Mouse (Mus musculus) CH12.LX (cell line): Measurements from ENCODE around the gene Usp19. TPM values are rescaled to one million over a fixed set of nuclear protein-coding genes. Genes with fewer than 3 reads are reported as not detected.

Experiments
- DNase-seq: peaks from one replicate; pipeline ENCODE4 v3.0.0-alpha.2; 2013; ENCODE audit errors: extremely low read depth
- H3K27ac ChIP-seq: 2 replicates; pipeline ENCODE4 v1.5.1; 2012; ENCODE audit warnings: low read depth, mild to moderate bottlenecking, control low read depth, moderate library complexity; ENCODE audit not compliant: insufficient read depth
- H3K27me3 ChIP-seq: replicated peaks from 2 replicates; pipeline ENCODE3; 2012; ENCODE audit warnings: inconsistent platforms
- H3K36me3 ChIP-seq, 2 experiments: replicated peaks in 1 of 2; 2 replicates each; pipeline versions ENCODE3 to v1.6.1; 2012; ENCODE audit warnings: inconsistent platforms in 1 of 2, low read length in 1 of 2, mild to moderate bottlenecking in 1 of 2, mixed read lengths in 1 of 2, moderate library complexity in 1 of 2; ENCODE audit not compliant: control insufficient read depth in 1 of 2, insufficient read depth in 1 of 2
- H3K4me1 ChIP-seq, 2 experiments: 2 replicates each; pipeline ENCODE4 v1.6.1; 2012; ENCODE audit warnings: inconsistent platforms in 1 of 2, moderate library complexity in 1 of 2; ENCODE audit not compliant: insufficient read depth in 2 of 2, control insufficient read depth in 1 of 2
- H3K4me2 ChIP-seq: 2 replicates; pipeline ENCODE4 v1.6.1; 2012; ENCODE audit warnings: low read depth, mild to moderate bottlenecking, control low read depth; ENCODE audit not compliant: poor library complexity, insufficient read depth, severe bottlenecking
- H3K4me3 ChIP-seq, 3 experiments: fragments of 150-350 bp in 1 of 3; sonication (generic) in 1 of 3; replicated peaks in 1 of 3; 2 replicates each; pipeline versions ENCODE3 to v1.5.1; 2011 to 2012; ENCODE audit warnings: low read depth in 2 of 3, low read length in 2 of 3, mild to moderate bottlenecking in 2 of 3, moderate library complexity in 2 of 3, control low read depth in 1 of 3, improper control_type of control experiment in 1 of 3, inconsistent platforms in 1 of 3, mixed read lengths in 1 of 3; ENCODE audit not compliant: poor library complexity in 1 of 3
- H3K79me2 ChIP-seq: replicated peaks from 2 replicates; pipeline ENCODE4 v1.6.1; 2012; ENCODE audit warnings: mild to moderate bottlenecking, moderate library complexity; ENCODE audit not compliant: control insufficient read depth, poor library complexity, insufficient read depth, severe bottlenecking; ENCODE audit errors: extremely low read depth
- H3K9ac ChIP-seq: 2 replicates; pipeline ENCODE4 v1.6.1; 2012; ENCODE audit warnings: low read depth, mild to moderate bottlenecking, control low read depth, moderate library complexity; ENCODE audit not compliant: insufficient read depth
- H3K9me3 ChIP-seq: replicated peaks from 2 replicates; pipeline ENCODE3; 2012; ENCODE audit warnings: low read length, inconsistent platforms, mixed read lengths
- CTCF ChIP-seq, 2 experiments: IDR thresholded peaks in 1 of 2; conservative IDR thresholded peaks in 1 of 2; 2 replicates each; pipeline ENCODE4 v1.5.1; 2011 to 2012; ENCODE audit warnings: low read depth in 2 of 2, low read length in 2 of 2, improper control_type of control experiment in 1 of 2, inconsistent platforms in 1 of 2, mild to moderate bottlenecking in 1 of 2, moderate library complexity in 1 of 2
- ELF1 ChIP-seq: IDR thresholded peaks from 2 replicates; pipeline ENCODE4 v1.6.1; 2014; ENCODE audit warnings: low read depth, mild to moderate bottlenecking, inconsistent platforms, low read length, improper control_type of control experiment
- ETS1 ChIP-seq: conservative IDR thresholded peaks from 2 replicates; pipeline ENCODE4 v1.6.1; 2012; ENCODE audit warnings: low read depth, mild to moderate bottlenecking, inconsistent platforms, low read length, improper control_type of control experiment, moderate library complexity
- HCFC1 ChIP-seq: IDR thresholded peaks from 2 replicates; pipeline ENCODE4 v1.6.1; 2012; ENCODE audit warnings: low read depth, mild to moderate bottlenecking, inconsistent platforms, low read length, improper control_type of control experiment
- JUN ChIP-seq: IDR thresholded peaks from 2 replicates; pipeline ENCODE4 v1.6.1; 2011; ENCODE audit warnings: low read depth, mild to moderate bottlenecking, low read length, improper control_type of control experiment, moderate library complexity; ENCODE audit not compliant: insufficient read depth
- KAT2A ChIP-seq: IDR thresholded peaks from 2 replicates; pipeline ENCODE4 v1.6.1; 2012; ENCODE audit warnings: low read length, improper control_type of control experiment, inconsistent platforms; ENCODE audit not compliant: insufficient replicate concordance
- MAFK ChIP-seq: IDR thresholded peaks from 2 replicates; pipeline ENCODE4 v1.6.1; 2011; ENCODE audit warnings: low read length, improper control_type of control experiment; ENCODE audit not compliant: insufficient replicate concordance
- MAX ChIP-seq: IDR thresholded peaks from 2 replicates; pipeline ENCODE4 v1.6.1; 2011; ENCODE audit warnings: low read length, improper control_type of control experiment
- MEF2A ChIP-seq: IDR thresholded peaks from 2 replicates; pipeline ENCODE4 v1.6.1; 2014; ENCODE audit warnings: low read depth, mild to moderate bottlenecking, inconsistent platforms, low read length, improper control_type of control experiment, borderline replicate concordance
- NRF1 ChIP-seq: IDR thresholded peaks from 2 replicates; pipeline ENCODE4 v1.6.1; 2014; ENCODE audit warnings: low read depth, mild to moderate bottlenecking, inconsistent platforms, low read length, improper control_type of control experiment, moderate library complexity
- PAX5 ChIP-seq: IDR thresholded peaks from 2 replicates; pipeline ENCODE4 v1.6.1; 2012; ENCODE audit warnings: low read length, inconsistent platforms, mixed read lengths
- POLR2A ChIP-seq: IDR thresholded peaks from 2 replicates; pipeline ENCODE4 v1.6.1; 2011; ENCODE audit warnings: low read depth, mild to moderate bottlenecking, improper control_type of control experiment, low read length
- POLR2AphosphoS2 ChIP-seq: IDR thresholded peaks from 2 replicates; pipeline ENCODE4 v1.6.1; 2011; ENCODE audit warnings: low read depth, low read length, improper control_type of control experiment
- SIN3A ChIP-seq: IDR thresholded peaks from 2 replicates; pipeline ENCODE4 v1.6.1; 2012; ENCODE audit warnings: low read length, improper control_type of control experiment, inconsistent platforms
- SMC3 ChIP-seq: IDR thresholded peaks from 2 replicates; pipeline ENCODE4 v1.6.1; 2011; ENCODE audit warnings: low read depth, low read length, improper control_type of control experiment
- TBP ChIP-seq: conservative IDR thresholded peaks from 2 replicates; pipeline ENCODE4 v1.6.1; 2011; ENCODE audit warnings: low read depth, low read length, improper control_type of control experiment
- TCF12 ChIP-seq: IDR thresholded peaks from 2 replicates; pipeline ENCODE4 v1.6.1; 2014; ENCODE audit warnings: low read depth, mild to moderate bottlenecking, inconsistent platforms, low read length, improper control_type of control experiment
- USF1 ChIP-seq: IDR thresholded peaks from 2 replicates; pipeline ENCODE4 v1.6.1; 2014; ENCODE audit warnings: low read depth, mild to moderate bottlenecking, inconsistent platforms, low read length, improper control_type of control experiment
- USF2 ChIP-seq: conservative IDR thresholded peaks from 2 replicates; pipeline ENCODE4 v1.6.1; 2011; ENCODE audit warnings: low read depth, low read length, improper control_type of control experiment
- ZC3H11A ChIP-seq: IDR thresholded peaks from 2 replicates; pipeline ENCODE4 v1.6.1; 2012; ENCODE audit warnings: low read depth, mild to moderate bottlenecking, inconsistent platforms, low read length, improper control_type of control experiment
- ZMIZ1 ChIP-seq: IDR thresholded peaks from 2 replicates; pipeline ENCODE4 v1.6.1; 2012; ENCODE audit warnings: low read depth, mild to moderate bottlenecking, inconsistent platforms, low read length, improper control_type of control experiment
- ZNF384 ChIP-seq: IDR thresholded peaks from 2 replicates; pipeline ENCODE4 v1.6.1; 2012; ENCODE audit warnings: low read depth, low read length, improper control_type of control experiment, inconsistent platforms
- dilution Hi-C: fragments of 300-500 bp; cut with MboI; formaldehyde crosslinking; loops from 2 replicates; pipeline ENCODE4 v1.14.3; 2020; ENCODE audit warnings: low sequenced_read_pairs; ENCODE audit not compliant: extremely low pct_unique_long_range_greater_than_20kb, extremely low pct_ligation_motif_present
- in situ Hi-C: fragments of 300-500 bp; cut with MboI; formaldehyde crosslinking; loops from 3 replicates; pipeline ENCODE4 v1.14.3; 2019; ENCODE audit warnings: low sequenced_read_pairs, low pct_ligation_motif_present, low pct_unique_long_range_greater_than_20kb, mixed read lengths
- polyA plus RNA-seq: library from polyadenylated mRNA; unstranded; fragments of >175 nt; gene quantifications from 2 replicates; pipeline ENCODE4 v1.2.1, GENCODE M21; 2012; ENCODE audit warnings: low read depth; ENCODE audit not compliant: insufficient read length
- total RNA-seq, 2 experiments: library from RNA; depleted of rRNA; stranded (reverse); fragments of 300-350 nt in 1 of 2; fragments of >200 nt in 1 of 2; gene quantifications; 2 replicates each; pipeline ENCODE4 v1.2.3; 2012 to 2014

Usp19 gene
- total and polyA plus RNA-seq, 3 experiments: 36.5 to 106 (median 69.9) TPM

GRCm38 (mm10) chr9:108469845-108470244 is 20.6 kb upstream of the Usp19 start:
- no peaks in the 10 kb centered on the region for H3K79me2 ChIP-seq
- H3K36me3 ChIP-seq: peaks cover 4 to 17% of the 10 kb centered on the region in 2 experiments
- no peak overlapping the region for H3K9ac ChIP-seq
- dilution Hi-C loops (no loop called here), in situ Hi-C loops (no loop called here)
- no peaks in the 10 kb centered on the region for H3K27me3 ChIP-seq
- H3K4me3 ChIP-seq: no peak overlapping the region
- H3K4me2 ChIP-seq: no peak overlapping the region
- H3K9me3 ChIP-seq: no peaks in the 10 kb centered on the region
- TF ChIP-seq JUN (no peak), HCFC1 (no peak), MAX (no peak), ZC3H11A (no peak), PAX5 (no peak), SIN3A (no peak), ETS1 (no peak), POLR2A (no peak), MEF2A (no peak), ELF1 (no peak), USF1 (no peak), NRF1 (no peak), ZMIZ1 (no peak), POLR2AphosphoS2 (no peak), TCF12 (no peak), KAT2A (no peak), USF2 (no peak), TBP (no peak), SMC3 (no peak), ZNF384 (no peak)
- H3K4me1 ChIP-seq: no peaks in the 10 kb centered on the region
- no peak overlapping the region for H3K27ac ChIP-seq
- DNase-seq: no peak

- Histone ChIP-seq H3K79me2 (no peaks in the 10 kb centered on the region), H3K27me3 (no peaks in the 10 kb centered on the region), H3K9ac (no peak overlapping the region), H3K4me3 (no peak overlapping the region), H3K4me2 (no peak overlapping the region), H3K4me1 (no peaks in the 10 kb centered on the region), H3K9me3 (no peaks in the 10 kb centered on the region), H3K27ac (no peak overlapping the region), H3K36me3 (no peaks in the 10 kb centered on the region)
- no peak for TF ChIP-seq SMC3
- no peak for TF ChIP-seq JUN
- TF ChIP-seq MAFK: no peak
- no peak for TF ChIP-seq POLR2A
- TF ChIP-seq HCFC1: no peak
- TF ChIP-seq USF2: no peak
- TF ChIP-seq CTCF (conservative IDR thresholded peaks at IDR 0.05 in 1 of 2, IDR thresholded peaks at IDR 0.05 in 1 of 2; ENCODE audit: low read depth in 2 of 2, low read length in 2 of 2): no peak
- dilution Hi-C loops: no loop called here
- no peak for DNase-seq
- in situ Hi-C loops: no loop called here
Measured at GRCm38 (mm10) chr9:108474528-108474927, 15.9 kb upstream of the Usp19 start.
